Mouse (Mus musculus) forebrain, embryonic 14.5 days (tissue): ENCODE data around the gene Ints11. TPM values are rescaled to one million over a fixed set of nuclear protein-coding genes. Genes with fewer than 3 reads are reported as not detected.

Experiments used
- ATAC-seq: fragments of 200-750 bp; cut with Nextera tagmentation; 2 replicates; pipeline ENCODE4 v1.8.0; 2017; ENCODE audit warnings: mild to moderate bottlenecking, moderate library complexity
- DNase-seq: peaks from one replicate; pipeline ENCODE4 v3.0.0-alpha.2; 2015; ENCODE audit warnings: low spot score
- H3K27ac ChIP-seq: fragments of 300-500 bp; sonication (generic); 2 replicates; pipeline ENCODE4 v1.5.1; 2014; ENCODE audit warnings: low read depth, mild to moderate bottlenecking, control low read depth, low read length, moderate library complexity
- H3K27me3 ChIP-seq: fragments of 300-500 bp; sonication (generic); replicated peaks from 2 replicates; pipeline ENCODE4 v1.6.1; 2014; ENCODE audit warnings: low read length, control low read depth, mixed read lengths; ENCODE audit not compliant: control insufficient read depth, insufficient read depth
- H3K36me3 ChIP-seq: fragments of 300-500 bp; sonication (generic); 2 replicates; pipeline ENCODE4 v1.6.1; 2014; ENCODE audit warnings: low read length, control low read depth; ENCODE audit not compliant: control insufficient read depth, insufficient read depth
- H3K4me1 ChIP-seq: fragments of 300-500 bp; sonication (generic); 2 replicates; pipeline ENCODE4 v1.6.1; 2014; ENCODE audit warnings: antibody characterized with exemption, low read length, control low read depth; ENCODE audit not compliant: control insufficient read depth, insufficient read depth
- H3K4me2 ChIP-seq: fragments of 300-500 bp; sonication (generic); 2 replicates; pipeline ENCODE4 v1.6.1; 2014; ENCODE audit warnings: mild to moderate bottlenecking, control low read depth, low read length
- H3K4me3 ChIP-seq: fragments of 300-500 bp; sonication (generic); 2 replicates; pipeline ENCODE4 v1.5.1; 2014; ENCODE audit warnings: low read depth, low read length, control low read depth
- H3K9ac ChIP-seq: fragments of 300-500 bp; sonication (generic); 2 replicates; pipeline ENCODE4 v1.6.1; 2014; ENCODE audit warnings: mild to moderate bottlenecking, low read length, control low read depth, moderate library complexity
- H3K9me3 ChIP-seq: fragments of 300-500 bp; sonication (generic); replicated peaks from 2 replicates; pipeline ENCODE4 v1.6.1; 2016; ENCODE audit warnings: low read length, control low read depth, mixed read lengths; ENCODE audit not compliant: control insufficient read depth
- WGBS: fragments of 180-500 bp; shearing (Covaris S2); extraction: QIAGEN DNeasy Blood & Tissue Kit; methylation state at CpG from one replicate; pipeline ENCODE4 v1.1.7; 2014; 5-methylcytosine and 5-hydroxymethylcytosine counted together
- polyA plus RNA-seq: library from polyadenylated mRNA; unstranded; fragments of >200 nt; fragmentation: Nextera tagmentation; extraction: Ambion mirVana; gene quantifications from 2 replicates; pipeline ENCODE4 v1.2.1, GENCODE M21; 2014

The Ints11 gene
- polyA plus RNA-seq, 1 experiment from 2014 or later, result 102 TPM

DNA sequence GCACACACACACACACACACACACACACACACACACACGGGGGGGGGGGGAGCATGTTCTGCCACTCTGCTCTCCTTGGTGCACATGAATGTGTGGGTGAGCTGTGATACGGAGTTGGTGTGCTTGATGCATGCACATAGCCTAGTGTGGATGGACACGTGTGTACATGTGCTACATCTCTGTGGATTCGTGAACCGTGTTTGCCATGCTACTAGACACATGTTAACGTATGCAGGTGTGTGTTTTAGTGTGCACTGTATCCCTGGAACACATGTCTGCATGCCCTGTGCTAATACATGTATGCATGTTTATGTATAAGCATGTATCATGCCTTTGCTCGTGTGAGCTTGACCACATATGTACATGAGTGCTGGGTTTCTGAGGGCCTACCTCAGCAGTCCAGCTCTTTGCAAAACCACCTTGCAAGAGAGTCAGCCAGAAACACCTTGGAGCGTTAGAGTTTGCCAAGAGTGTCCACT, 23.9 kb downstream of the Ints11 start:
- H3K27me3 ChIP-seq, result no peaks in the 10 kb centered on the region
- no peak for ATAC-seq
- H3K9ac ChIP-seq, result peak overlapping the region; percentile 95
- no peak overlapping the region for H3K27ac ChIP-seq
- peak overlapping the region; percentile 97 for H3K4me2 ChIP-seq
- no peak for DNase-seq
- peak overlapping the region; percentile 98 for H3K4me3 ChIP-seq
- 82% methylated on average over 7 of the region's 8 CpGs for WGBS
- peaks cover 38% of the 10 kb centered on the region for H3K4me1 ChIP-seq
- no peaks in the 10 kb centered on the region for H3K9me3 ChIP-seq
- H3K36me3 ChIP-seq, result peaks cover 39% of the 10 kb centered on the region

DNA sequence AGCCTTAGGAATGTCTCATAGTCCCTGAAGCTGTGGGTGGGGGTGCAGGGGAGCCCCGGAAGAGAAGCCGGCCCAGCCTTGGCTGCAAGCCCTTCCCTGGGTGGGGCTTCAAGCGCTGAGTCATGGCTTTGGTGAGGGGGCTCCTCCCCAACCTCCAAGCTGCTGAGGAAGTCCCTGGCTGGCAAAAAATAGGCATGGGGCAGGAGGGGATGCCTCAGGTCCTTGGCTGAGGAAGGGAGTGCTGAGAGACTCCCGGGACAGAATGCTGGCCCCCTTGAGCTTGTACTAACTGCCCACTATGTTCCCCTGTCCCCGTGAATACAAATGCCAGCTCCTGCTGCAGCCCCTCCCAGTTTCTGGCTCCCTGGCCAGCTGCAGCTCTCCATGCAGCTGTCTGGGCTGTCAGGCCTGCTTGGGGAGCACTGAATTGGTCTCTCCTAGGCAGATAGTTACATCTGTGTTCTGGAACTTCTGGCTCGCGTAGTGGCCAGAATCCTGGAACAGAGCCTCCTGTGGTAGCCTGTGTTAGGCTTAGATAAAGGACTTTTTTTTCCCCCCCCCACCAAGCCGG, 25.1 kb downstream of the Ints11 start:
- Histone ChIP-seq H3K27ac (no peak overlapping the region), H3K4me3 (peak overlapping the region; percentile 98), H3K9ac (peak overlapping the region; percentile 95), H3K4me2 (peak overlapping the region; percentile 97), H3K9me3 (no peaks in the 10 kb centered on the region), H3K27me3 (no peaks in the 10 kb centered on the region), H3K36me3 (peaks cover 39% of the 10 kb centered on the region), H3K4me1 (peaks cover 38% of the 10 kb centered on the region)
- 35% methylated on average over 8 of the region's 8 CpGs for WGBS
- no peak for ATAC-seq
- peak; percentile 13 for DNase-seq

DNA sequence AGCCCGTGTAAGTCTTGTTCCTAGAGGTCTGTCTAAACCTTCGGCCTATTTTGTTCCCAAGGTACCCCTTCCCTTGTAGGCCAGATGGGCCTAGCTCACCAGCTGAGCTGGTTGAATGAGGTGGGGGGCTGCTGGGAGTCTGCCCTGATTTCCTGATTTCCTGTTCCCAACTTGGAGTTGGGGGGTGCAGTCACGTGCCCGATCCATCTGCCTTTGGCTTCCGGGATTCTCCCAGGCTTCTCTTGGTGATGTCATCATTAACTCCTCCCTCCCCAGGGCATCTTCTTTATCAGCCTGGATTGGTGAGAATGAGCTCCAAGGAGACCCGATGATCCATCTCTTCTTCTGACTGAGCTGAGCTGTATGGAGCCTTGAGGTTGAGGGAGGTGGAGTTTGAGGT, 25.9 kb downstream of the Ints11 start:
- peak; percentile 77 for DNase-seq
- Histone ChIP-seq H3K4me3 (peak overlapping the region; percentile 16; the same call in 1 of the 2 replicates), H3K36me3 (peaks cover 41% of the 10 kb centered on the region), H3K9ac (peak overlapping the region; percentile 95), H3K4me1 (peaks cover 37% of the 10 kb centered on the region), H3K9me3 (no peaks in the 10 kb centered on the region), H3K27me3 (no peaks in the 10 kb centered on the region), H3K4me2 (peak overlapping the region; percentile 97), H3K27ac (0 out of 2 replicates have a peak overlapping the region, but pooled peaks have one; percentile 55)
- no peak for ATAC-seq
- 35% methylated on average over 6 of the region's 6 CpGs for WGBS

DNA sequence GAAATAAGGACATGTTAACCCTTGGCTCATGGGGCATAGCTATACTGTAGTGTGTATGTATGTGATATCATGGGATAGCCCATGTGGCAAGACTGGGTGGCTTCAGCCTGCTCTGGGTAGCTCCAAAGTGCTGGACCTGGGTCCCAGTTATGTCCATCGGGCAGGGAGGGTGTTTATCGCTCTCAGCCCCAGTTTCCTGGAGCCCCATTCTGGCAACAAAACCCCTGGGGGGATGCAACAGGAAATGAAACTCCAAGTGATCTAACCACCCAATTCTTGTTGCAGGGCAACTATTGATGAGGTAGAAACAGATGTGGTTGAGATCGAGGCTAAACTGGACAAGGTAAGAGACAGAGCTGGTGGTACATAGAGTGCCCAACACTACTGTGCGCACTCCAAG, 26.5 kb downstream of the Ints11 start:
- H3K36me3 ChIP-seq, result peaks cover 46% of the 10 kb centered on the region
- 0 out of 2 replicates have a peak overlapping the region, but pooled peaks have one; percentile 95 for H3K9ac ChIP-seq
- peaks cover 31% of the 10 kb centered on the region for H3K4me1 ChIP-seq
- ATAC-seq, result no peak
- 93% methylated on average over 4 of the region's 4 CpGs for WGBS
- H3K27ac ChIP-seq, result no peak overlapping the region
- no peak overlapping the region for H3K4me3 ChIP-seq
- peak overlapping the region; percentile 97; the same call in 1 of the 2 replicates for H3K4me2 ChIP-seq
- no peaks in the 10 kb centered on the region for H3K27me3 ChIP-seq
- H3K9me3 ChIP-seq, result no peaks in the 10 kb centered on the region
- no peak for DNase-seq

DNA sequence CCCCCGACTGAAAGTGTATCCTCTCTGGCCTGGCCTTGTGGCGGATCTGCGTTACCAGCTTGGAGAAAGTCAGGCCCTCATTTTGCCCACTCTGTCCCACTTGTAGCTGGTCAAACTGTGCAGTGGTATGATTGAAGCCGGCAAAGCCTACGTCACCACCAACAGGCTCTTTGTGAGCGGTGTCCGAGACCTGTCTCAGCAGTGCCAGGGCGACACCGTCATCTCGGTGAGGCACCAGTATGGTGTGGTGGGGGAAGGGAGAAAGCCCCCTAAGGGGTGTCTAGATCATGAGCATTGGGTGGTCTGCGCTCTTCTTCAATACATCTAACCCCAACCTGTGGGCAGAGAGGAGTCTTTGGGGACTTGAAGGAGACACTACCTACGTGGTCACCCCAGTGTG, 27.1 kb downstream of the Ints11 start:
- Histone ChIP-seq H3K4me1 (peaks cover 28% of the 10 kb centered on the region), H3K27me3 (no peaks in the 10 kb centered on the region), H3K9ac (no peak overlapping the region), H3K4me2 (no peak overlapping the region), H3K9me3 (no peaks in the 10 kb centered on the region), H3K27ac (no peak overlapping the region), H3K4me3 (no peak overlapping the region), H3K36me3 (peaks cover 53% of the 10 kb centered on the region)
- no peak for DNase-seq
- WGBS, result 99% methylated on average over 12 of the region's 12 CpGs
- ATAC-seq, result no peak

DNA sequence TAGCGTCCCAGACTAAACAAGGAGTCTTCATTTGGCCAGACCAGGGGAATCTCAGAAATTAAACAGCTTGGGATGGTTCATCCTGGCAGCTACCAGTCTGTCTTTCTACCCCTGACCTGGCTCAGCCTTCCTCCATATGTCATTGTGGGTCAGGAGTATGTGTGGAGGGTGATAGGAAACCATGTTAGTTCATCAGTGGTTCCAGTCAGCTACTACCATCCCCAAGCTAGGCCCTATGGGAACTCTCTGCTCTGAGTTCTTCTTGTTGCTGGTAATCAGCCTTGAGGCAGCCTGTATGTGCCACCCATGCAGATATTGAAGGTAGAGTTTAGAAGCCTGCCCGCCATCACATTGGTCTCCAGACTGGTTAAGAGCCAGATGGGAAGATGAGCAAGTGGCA, 29.0 kb downstream of the Ints11 start:
- DNase-seq (no peak), ATAC-seq (no peak)
- WGBS, result 94% methylated on average over 2 of the region's 2 CpGs

DNA sequence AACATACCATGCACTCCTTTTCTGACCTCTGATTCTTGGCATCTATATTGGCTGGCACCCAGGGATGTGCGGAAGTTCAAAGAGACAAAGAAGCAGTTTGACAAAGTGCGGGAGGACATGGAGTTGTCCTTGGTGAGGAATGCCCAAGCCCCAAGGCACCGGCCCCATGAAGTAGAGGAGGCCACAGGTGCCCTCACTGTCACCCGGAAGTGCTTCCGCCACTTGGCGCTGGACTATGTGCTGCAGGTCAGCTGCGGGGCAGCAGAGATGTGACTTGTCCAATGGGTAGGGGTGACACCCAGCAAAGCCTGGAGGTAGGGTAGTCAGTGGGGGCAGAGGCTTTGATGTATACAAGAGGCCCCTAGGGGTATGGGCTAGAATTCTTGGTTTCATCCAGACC, 30.0 kb downstream of the Ints11 start:
- H3K36me3 ChIP-seq, result peaks cover 82% of the 10 kb centered on the region
- no peak overlapping the region for H3K4me3 ChIP-seq
- no peak for ATAC-seq
- no peaks in the 10 kb centered on the region for H3K27me3 ChIP-seq
- no peak overlapping the region for H3K4me2 ChIP-seq
- H3K9ac ChIP-seq, result no peak overlapping the region
- no peak for DNase-seq
- WGBS, result 96% methylated on average over 7 of the region's 7 CpGs
- H3K9me3 ChIP-seq, result no peaks in the 10 kb centered on the region
- peaks cover 14% of the 10 kb centered on the region for H3K4me1 ChIP-seq
- H3K27ac ChIP-seq, result no peak overlapping the region

More for the DNA sequence above, 29.0 kb downstream of the Ints11 start:
- Histone ChIP-seq H3K27me3 (no peaks in the 10 kb centered on the region), H3K27ac (no peak overlapping the region), H3K4me3 (no peak overlapping the region), H3K9me3 (no peaks in the 10 kb centered on the region), H3K9ac (no peak overlapping the region), H3K4me1 (peaks cover 24% of the 10 kb centered on the region), H3K4me2 (no peak overlapping the region), H3K36me3 (peaks cover 71% of the 10 kb centered on the region)

DNA sequence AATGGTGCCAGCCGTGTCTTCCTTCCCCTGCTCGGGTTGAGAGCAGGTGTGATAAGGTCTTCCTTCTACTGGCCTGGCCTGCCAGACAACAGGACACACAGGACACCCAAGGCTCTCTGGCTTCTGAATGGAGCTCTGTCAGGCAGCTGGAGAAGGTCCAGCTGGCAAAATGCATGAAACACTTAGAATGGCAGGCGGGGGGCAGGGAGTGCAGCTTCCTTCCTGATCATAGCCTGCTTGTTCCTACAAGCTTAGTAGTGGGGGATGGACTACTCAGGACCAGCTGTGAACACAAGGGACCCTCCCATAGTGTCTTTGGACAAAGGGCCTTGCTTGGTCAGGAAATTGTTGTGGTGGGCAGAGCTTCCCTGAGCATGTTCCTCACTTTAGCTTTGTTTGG, 31.9 kb downstream of the Ints11 start:
- Histone ChIP-seq H3K9me3 (no peaks in the 10 kb centered on the region), H3K9ac (no peak overlapping the region), H3K36me3 (peaks cover 94% of the 10 kb centered on the region), H3K4me1 (no peaks in the 10 kb centered on the region), H3K4me2 (no peak overlapping the region), H3K27ac (no peak overlapping the region), H3K4me3 (no peak overlapping the region), H3K27me3 (no peaks in the 10 kb centered on the region)
- DNase-seq, result peak; percentile 14
- no peak for ATAC-seq
- 69% methylated on average over 3 of the region's 3 CpGs for WGBS

DNA sequence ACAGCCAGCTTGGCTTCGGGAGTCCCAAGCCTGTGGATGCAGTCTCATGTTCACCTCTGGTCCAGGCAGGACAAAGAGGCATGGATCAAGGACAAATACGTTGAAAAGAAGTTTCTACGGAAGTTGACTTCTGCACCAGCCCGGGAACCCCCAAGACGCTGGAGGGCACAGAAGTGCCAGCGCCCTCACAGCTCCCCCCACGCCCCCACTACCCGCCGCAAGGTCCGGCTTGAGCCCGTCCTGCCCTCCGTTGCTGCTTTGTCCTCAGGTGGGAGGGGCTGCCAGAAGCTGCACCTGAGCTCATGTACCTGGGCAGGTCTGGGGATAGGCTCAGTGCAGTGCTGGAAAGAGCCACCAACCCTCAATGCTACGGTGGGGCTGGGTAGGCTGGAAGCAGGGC, 33.9 kb downstream of the Ints11 start:
- H3K4me3 ChIP-seq, result no peak overlapping the region
- H3K36me3 ChIP-seq, result peaks cover 91% of the 10 kb centered on the region
- no peak for ATAC-seq
- H3K9ac ChIP-seq, result no peak overlapping the region
- H3K4me1 ChIP-seq, result no peaks in the 10 kb centered on the region
- DNase-seq, result no peak
- H3K9me3 ChIP-seq, result no peaks in the 10 kb centered on the region
- H3K27me3 ChIP-seq, result no peaks in the 10 kb centered on the region
- no peak overlapping the region for H3K27ac ChIP-seq
- H3K4me2 ChIP-seq, result no peak overlapping the region
- WGBS, result 95% methylated on average over 13 of the region's 13 CpGs
